Mouse (Mus musculus) embryonic facial prominence, embryonic 13.5 days (tissue): ENCODE measurements around the gene Afdn. TPM values are rescaled to one million over a fixed set of nuclear protein-coding genes. Genes with fewer than 3 reads are reported as not detected.

ENCODE experiments used
- polyA plus RNA-seq: library from polyadenylated mRNA; unstranded; fragments of >200 nt; fragmentation: Nextera tagmentation; extraction: Ambion mirVana; gene quantifications from 2 replicates; pipeline ENCODE4 v1.2.1, GENCODE M21; 2015

Gene Afdn
- polyA plus RNA-seq, 1 experiment from 2014 or later = 57.8 TPM

Other genes with a start within 250 kb of the Afdn start
- gene Tcte2, start 1.3 kb downstream of the Afdn start, polyA plus RNA-seq = 6.0 TPM in 2 replicates
- gene Gm7168, start 187.8 kb downstream of the Afdn start, polyA plus RNA-seq = not detected in 2 replicates
- not detected in 2 replicates for gene Gm7356, start 243.2 kb downstream of the Afdn start, polyA plus RNA-seq